Mouse (Mus musculus) E14TG2a.4 (cell line): Measurements from ENCODE around the gene Asb4.

Experiments
- CTCF ChIP-seq: conservative IDR thresholded peaks from 2 replicates; pipeline ENCODE4 v1.5.1; 2014; ENCODE audit warnings: low read length
- POU5F1 ChIP-seq: IDR thresholded peaks from 2 replicates; pipeline ENCODE4 v1.6.1; 2014; ENCODE audit warnings: low read length, borderline replicate concordance

DNA sequence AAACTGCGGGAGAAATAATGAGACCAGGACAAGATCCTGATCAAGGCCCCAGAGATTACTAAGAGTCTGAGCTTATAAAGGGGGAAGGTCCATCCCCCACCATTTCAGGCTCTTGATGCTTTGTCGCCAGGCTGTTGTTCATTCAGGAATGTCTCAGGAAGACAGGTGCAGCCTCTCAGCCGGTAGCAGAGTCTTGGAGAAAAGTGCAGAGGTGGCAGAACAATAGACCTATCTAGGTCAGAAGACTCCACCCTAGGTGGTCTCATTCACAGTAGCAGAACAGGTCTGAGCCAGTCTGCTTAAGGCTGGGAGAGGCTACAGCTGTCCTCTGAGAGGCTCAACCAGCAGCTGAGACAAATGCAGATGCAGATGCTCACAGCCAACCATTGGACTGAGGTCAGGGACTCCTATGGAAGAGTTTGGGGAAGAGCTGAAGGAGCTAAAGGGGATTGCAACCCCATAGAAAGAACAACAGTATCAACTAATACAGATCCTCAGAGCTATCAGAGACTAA is 99.1 kb downstream of the Asb4 start:
- no peak for TF ChIP-seq CTCF
- no peak for TF ChIP-seq POU5F1
